Mouse (Mus musculus) midbrain, embryonic 14.5 days (tissue): ENCODE measurements around the gene Mcf2l. TPM values are rescaled to one million over a fixed set of nuclear protein-coding genes. Genes with fewer than 3 reads are reported as not detected.

Experiments
- ATAC-seq: fragments of 200-750 bp; cut with Nextera tagmentation; 2 replicates; pipeline ENCODE4 v1.8.0; 2017; ENCODE audit warnings: moderate number of reproducible peaks, moderate library complexity; ENCODE audit not compliant: low FRiP score, low TSS enrichment
- DNase-seq: peaks from one replicate; pipeline ENCODE4 v3.0.0-alpha.2; 2015
- H3K27ac ChIP-seq: fragments of 300-500 bp; sonication (generic); replicated peaks from 2 replicates; pipeline ENCODE4 v1.5.1; 2014; ENCODE audit warnings: mild to moderate bottlenecking, low read depth, low read length, moderate library complexity
- H3K27me3 ChIP-seq: fragments of 300-500 bp; sonication (generic); 2 replicates; pipeline ENCODE4 v1.6.1; 2014; ENCODE audit warnings: low read length, control low read depth, mixed read lengths; ENCODE audit not compliant: control insufficient read depth, insufficient read depth
- H3K36me3 ChIP-seq: fragments of 300-500 bp; sonication (generic); 2 replicates; pipeline ENCODE4 v1.6.1; 2014; ENCODE audit warnings: low read length, control low read depth; ENCODE audit not compliant: control insufficient read depth, insufficient read depth
- H3K4me1 ChIP-seq: fragments of 300-500 bp; sonication (generic); 2 replicates; pipeline ENCODE4 v1.6.1; 2014; ENCODE audit warnings: mild to moderate bottlenecking, antibody characterized with exemption, low read length, control low read depth; ENCODE audit not compliant: control insufficient read depth, insufficient read depth
- H3K4me2 ChIP-seq: fragments of 300-500 bp; sonication (generic); 2 replicates; pipeline ENCODE4 v1.6.1; 2014; ENCODE audit warnings: mild to moderate bottlenecking, low read length, moderate library complexity
- H3K4me3 ChIP-seq: fragments of 300-500 bp; sonication (generic); replicated peaks from 2 replicates; pipeline ENCODE4 v1.5.1; 2014; ENCODE audit warnings: low read depth, low read length
- H3K9ac ChIP-seq: fragments of 300-500 bp; sonication (generic); replicated peaks from 2 replicates; pipeline ENCODE4 v1.6.1; 2014; ENCODE audit warnings: mild to moderate bottlenecking, low read length, moderate library complexity
- H3K9me3 ChIP-seq: fragments of 300-500 bp; sonication (generic); 2 replicates; pipeline ENCODE4 v1.6.1; 2016; ENCODE audit warnings: low read length, control low read depth, mixed read lengths; ENCODE audit not compliant: control insufficient read depth
- WGBS: fragments of 180-500 bp; shearing (Covaris S2); extraction: QIAGEN DNeasy Blood & Tissue Kit; methylation state at CpG from one replicate; pipeline ENCODE4 v1.1.7; 2014; 5-methylcytosine and 5-hydroxymethylcytosine counted together
- polyA plus RNA-seq: library from polyadenylated mRNA; unstranded; fragments of >200 nt; fragmentation: Nextera tagmentation; extraction: Ambion mirVana; gene quantifications from 2 replicates; pipeline ENCODE4 v1.2.1, GENCODE M21; 2014

Gene Mcf2l
- polyA plus RNA-seq, 1 experiment from 2014 or later, result 174 TPM

GRCm38 (mm10) chr8:12915187-12916006, 41.8 kb downstream of the Mcf2l start:
- Histone ChIP-seq H3K27me3 (no peaks in the 10 kb centered on the region), H3K9me3 (no peaks in the 10 kb centered on the region), H3K4me3 (peak overlapping the region; percentile 57), H3K4me1 (peaks cover 21% of the 10 kb centered on the region), H3K9ac (peak overlapping the region; percentile 76), H3K36me3 (no peaks in the 10 kb centered on the region), H3K4me2 (peak overlapping the region; percentile 78), H3K27ac (peak overlapping the region; percentile 79)
- ATAC-seq, result peak; percentile 87
- DNase-seq, result peak; percentile 93
- 16% methylated on average over 42 of the region's 42 CpGs for WGBS

- Histone ChIP-seq H3K27ac (peak overlapping the region; percentile 79), H3K4me2 (peak overlapping the region; percentile 78), H3K9me3 (no peaks in the 10 kb centered on the region), H3K4me1 (peaks cover 21% of the 10 kb centered on the region), H3K9ac (peak overlapping the region; percentile 76), H3K4me3 (peak overlapping the region; percentile 57), H3K36me3 (no peaks in the 10 kb centered on the region), H3K27me3 (no peaks in the 10 kb centered on the region)
- ATAC-seq, result no peak
- peak; percentile 57 for DNase-seq
- WGBS, result 55% methylated on average over 16 of the region's 16 CpGs
Measured at GRCm38 (mm10) chr8:12916156-12916900, 42.7 kb downstream of the Mcf2l start.

GRCm38 (mm10) chr8:12917029-12917428, 43.4 kb downstream of the Mcf2l start:
- H3K4me3 ChIP-seq, result peak overlapping the region; percentile 57
- ATAC-seq, result no peak
- peak overlapping the region; percentile 76 for H3K9ac ChIP-seq
- no peaks in the 10 kb centered on the region for H3K36me3 ChIP-seq
- no peaks in the 10 kb centered on the region for H3K9me3 ChIP-seq
- H3K4me1 ChIP-seq, result peaks cover 21% of the 10 kb centered on the region
- WGBS, result 80% methylated on average over 3 of the region's 3 CpGs
- peak overlapping the region; percentile 79 for H3K27ac ChIP-seq
- no peaks in the 10 kb centered on the region for H3K27me3 ChIP-seq
- H3K4me2 ChIP-seq, result peak overlapping the region; percentile 78
- no peak for DNase-seq

- H3K4me1 ChIP-seq, result peaks cover 21% of the 10 kb centered on the region
- WGBS, result 94% methylated on average over 4 of the region's 4 CpGs
- peak overlapping the region; percentile 57 for H3K4me3 ChIP-seq
- ATAC-seq (no peak), DNase-seq (no peak)
- no peaks in the 10 kb centered on the region for H3K9me3 ChIP-seq
- no peak overlapping the region; the same call in 1 of the 2 replicates for H3K9ac ChIP-seq
- no peak overlapping the region for H3K27ac ChIP-seq
- peak overlapping the region; percentile 78 for H3K4me2 ChIP-seq
- no peaks in the 10 kb centered on the region for H3K27me3 ChIP-seq
- H3K36me3 ChIP-seq, result no peaks in the 10 kb centered on the region
Measured at GRCm38 (mm10) chr8:12917831-12918230, 44.2 kb downstream of the Mcf2l start.

- ATAC-seq (no peak), DNase-seq (no peak)
- no peaks in the 10 kb centered on the region for H3K36me3 ChIP-seq
- no peak overlapping the region for H3K4me3 ChIP-seq
- no peak overlapping the region for H3K4me2 ChIP-seq
- peaks cover 21% of the 10 kb centered on the region for H3K4me1 ChIP-seq
- H3K27ac ChIP-seq, result no peak overlapping the region
- WGBS, result 90% methylated on average over 4 of the region's 4 CpGs
- no peak overlapping the region for H3K9ac ChIP-seq
- no peaks in the 10 kb centered on the region for H3K9me3 ChIP-seq
- no peaks in the 10 kb centered on the region for H3K27me3 ChIP-seq
Measured at GRCm38 (mm10) chr8:12920599-12920998, 47.0 kb downstream of the Mcf2l start.

- Histone ChIP-seq H3K4me2 (no peak overlapping the region), H3K9ac (no peak overlapping the region), H3K4me1 (no peaks in the 10 kb centered on the region), H3K9me3 (no peaks in the 10 kb centered on the region), H3K27ac (no peak overlapping the region), H3K27me3 (no peaks in the 10 kb centered on the region), H3K4me3 (no peak overlapping the region), H3K36me3 (no peaks in the 10 kb centered on the region)
- no peak for ATAC-seq
- DNase-seq, result no peak
- 94% methylated on average over 8 of the region's 8 CpGs for WGBS
Measured at GRCm38 (mm10) chr8:12925051-12925450, 51.4 kb downstream of the Mcf2l start.

- H3K36me3 ChIP-seq, result no peaks in the 10 kb centered on the region
- H3K4me2 ChIP-seq, result no peak overlapping the region
- no peaks in the 10 kb centered on the region for H3K9me3 ChIP-seq
- WGBS, result 67% methylated on average over 13 of the region's 13 CpGs
- ATAC-seq (no peak), DNase-seq (no peak)
- H3K4me1 ChIP-seq, result no peaks in the 10 kb centered on the region
- no peak overlapping the region for H3K4me3 ChIP-seq
- H3K27ac ChIP-seq, result no peak overlapping the region
- no peaks in the 10 kb centered on the region for H3K27me3 ChIP-seq
- H3K9ac ChIP-seq, result no peak overlapping the region
Measured at GRCm38 (mm10) chr8:12925941-12926381, 52.4 kb downstream of the Mcf2l start.

- H3K27me3 ChIP-seq, result no peaks in the 10 kb centered on the region
- peaks cover 6% of the 10 kb centered on the region for H3K4me1 ChIP-seq
- ATAC-seq, result no peak; the same call in 1 of the 2 replicates
- no peak overlapping the region; the same call in 1 of the 2 replicates for H3K27ac ChIP-seq
- H3K36me3 ChIP-seq, result no peaks in the 10 kb centered on the region
- H3K9me3 ChIP-seq, result no peaks in the 10 kb centered on the region
- no peak overlapping the region for H3K4me3 ChIP-seq
- peak; percentile 79 for DNase-seq
- H3K9ac ChIP-seq, result 0 out of 2 replicates have a peak overlapping the region, but pooled peaks have one; percentile 12
- WGBS, result 54% methylated on average over 7 of the region's 7 CpGs
- H3K4me2 ChIP-seq, result 0 out of 2 replicates have a peak overlapping the region, but pooled peaks have one; percentile 9
Measured at GRCm38 (mm10) chr8:12927204-12927983, 53.8 kb downstream of the Mcf2l start.
